Mouse (Mus musculus) ES-Bruce4 (cell line): Measurements from ENCODE around the gene Tmem219. TPM values are rescaled to one million over a fixed set of nuclear protein-coding genes. Genes with fewer than 3 reads are reported as not detected.
"Not testable (repeated sequence)": the region's sequence is repeated elsewhere in the genome, so short reads cannot be mapped to it uniquely, and the experiment has no call there.

ENCODE experiments used
- H3K27ac ChIP-seq: 2 replicates; pipeline ENCODE4 v1.5.1; 2012; ENCODE audit warnings: low read length, inconsistent platforms; ENCODE audit not compliant: insufficient read depth
- H3K27me3 ChIP-seq: 2 replicates; pipeline ENCODE4 v1.6.1; 2012; ENCODE audit warnings: mild to moderate bottlenecking, low read length, inconsistent platforms; ENCODE audit not compliant: control insufficient read depth, poor library complexity, insufficient read depth, severe bottlenecking
- H3K36me3 ChIP-seq: 2 replicates; pipeline ENCODE4 v1.6.1; 2012; ENCODE audit warnings: inconsistent platforms, mild to moderate bottlenecking, low read length, moderate library complexity; ENCODE audit not compliant: control insufficient read depth, poor library complexity, insufficient read depth, severe bottlenecking
- H3K4me1 ChIP-seq: one replicate; pipeline ENCODE4 v1.8.1; 2011; ENCODE audit warnings: low read length; ENCODE audit not compliant: control insufficient read depth, insufficient read depth
- H3K4me3 ChIP-seq: 2 replicates; pipeline ENCODE4 v1.5.1; 2011; ENCODE audit warnings: low read depth, mild to moderate bottlenecking, low read length
- H3K9ac ChIP-seq: 2 replicates; pipeline ENCODE4 v1.6.1; 2012; ENCODE audit warnings: low read depth, mild to moderate bottlenecking, inconsistent platforms; ENCODE audit not compliant: poor library complexity, severe bottlenecking
- H3K9me3 ChIP-seq: replicated peaks from 2 replicates; pipeline ENCODE4 v1.6.1; 2012; ENCODE audit warnings: mild to moderate bottlenecking, low read length, inconsistent platforms; ENCODE audit not compliant: control insufficient read depth, poor library complexity, insufficient read depth, severe bottlenecking
- CTCF ChIP-seq: IDR thresholded peaks from one replicate; pipeline ENCODE4 v1.8.1; 2011; ENCODE audit warnings: low read depth, low read length
- EP300 ChIP-seq: IDR thresholded peaks from 2 replicates; pipeline ENCODE4 v1.6.1; 2011; ENCODE audit warnings: low read depth, low read length; ENCODE audit not compliant: insufficient read depth
- POLR2A ChIP-seq: IDR thresholded peaks from one replicate; pipeline ENCODE4 v1.8.1; 2011; ENCODE audit warnings: low read length; ENCODE audit not compliant: insufficient read depth
- polyA plus RNA-seq: library from polyadenylated mRNA; stranded (reverse); fragments of >200 nt; gene quantifications from 2 replicates; pipeline ENCODE4 v1.2.4, GENCODE M21; 2011; ENCODE audit warnings: low read depth; ENCODE audit not compliant: missing spikeins, insufficient read depth, insufficient read length

The Tmem219 gene
- polyA plus RNA-seq, 1 experiment: 17.2 TPM

- TF ChIP-seq POLR2A: no peak
- no peak for TF ChIP-seq CTCF
- no peak for TF ChIP-seq EP300
- no peak overlapping the region for H3K4me3 ChIP-seq
- no peaks in the 10 kb centered on the region for H3K4me1 ChIP-seq
Observed at GRCm38 (mm10) chr7:126919973-126920372, 2.7 kb downstream of the Tmem219 start.

GRCm38 (mm10) chr7:126918356-126918755, 4.4 kb downstream of the Tmem219 start:
- H3K27ac ChIP-seq, H3K9me3 ChIP-seq, H3K27me3 ChIP-seq, H3K4me1 ChIP-seq, H3K36me3 ChIP-seq, H3K9ac ChIP-seq, H3K4me3 ChIP-seq: not testable (repeated sequence)

More at GRCm38 (mm10) chr7:126919973-126920372, 2.7 kb downstream of the Tmem219 start:
- no peaks in the 10 kb centered on the region for H3K27me3 ChIP-seq
- no peaks in the 10 kb centered on the region for H3K9me3 ChIP-seq
- H3K36me3 ChIP-seq: no peaks in the 10 kb centered on the region
- no peak overlapping the region for H3K27ac ChIP-seq
- no peak overlapping the region for H3K9ac ChIP-seq

GRCm38 (mm10) chr7:126914844-126915243, 7.9 kb downstream of the Tmem219 start:
- Histone ChIP-seq H3K4me1 (no peaks in the 10 kb centered on the region), H3K27ac (no peak overlapping the region), H3K27me3 (no peaks in the 10 kb centered on the region), H3K4me3 (no peak overlapping the region), H3K9ac (no peak overlapping the region), H3K9me3 (no peaks in the 10 kb centered on the region), H3K36me3 (no peaks in the 10 kb centered on the region)
- TF ChIP-seq POLR2A: no peak

GRCm38 (mm10) chr7:126905590-126905989, 17.1 kb downstream of the Tmem219 start:
- H3K36me3 ChIP-seq: no peaks in the 10 kb centered on the region
- no peak overlapping the region for H3K9ac ChIP-seq
- no peak overlapping the region for H3K4me3 ChIP-seq
- H3K9me3 ChIP-seq: no peaks in the 10 kb centered on the region
- H3K4me1 ChIP-seq: peaks cover 3% of the 10 kb centered on the region
- TF ChIP-seq EP300: no peak
- no peak for TF ChIP-seq POLR2A
- TF ChIP-seq CTCF: no peak
- no peak overlapping the region for H3K27ac ChIP-seq
- H3K27me3 ChIP-seq: no peaks in the 10 kb centered on the region

- H3K9me3 ChIP-seq, H3K4me1 ChIP-seq, H3K27ac ChIP-seq, H3K9ac ChIP-seq, H3K36me3 ChIP-seq, H3K27me3 ChIP-seq, H3K4me3 ChIP-seq: not testable (repeated sequence)
Observed at GRCm38 (mm10) chr7:126899781-126900180, 22.9 kb downstream of the Tmem219 start.

- peak overlapping the region; percentile 43 for H3K9ac ChIP-seq
Observed at GRCm38 (mm10) chr7:126898102-126898990, 24.4 kb downstream of the Tmem219 start.

More at GRCm38 (mm10) chr7:126898102-126898990, 24.4 kb downstream of the Tmem219 start:
- no peaks in the 10 kb centered on the region for H3K9me3 ChIP-seq
- no peaks in the 10 kb centered on the region for H3K36me3 ChIP-seq
- H3K4me3 ChIP-seq: peak overlapping the region; percentile 71
- no peaks in the 10 kb centered on the region for H3K27me3 ChIP-seq
- no peaks in the 10 kb centered on the region for H3K4me1 ChIP-seq
- 0 out of 2 replicates have a peak overlapping the region, but pooled peaks have one; percentile 2 for H3K27ac ChIP-seq
- TF ChIP-seq POLR2A: peak; percentile 67
- TF ChIP-seq CTCF: no peak
